Comparison of ENCODE assay signal across 13 mouse cellular contexts in the genomic region with DNA sequence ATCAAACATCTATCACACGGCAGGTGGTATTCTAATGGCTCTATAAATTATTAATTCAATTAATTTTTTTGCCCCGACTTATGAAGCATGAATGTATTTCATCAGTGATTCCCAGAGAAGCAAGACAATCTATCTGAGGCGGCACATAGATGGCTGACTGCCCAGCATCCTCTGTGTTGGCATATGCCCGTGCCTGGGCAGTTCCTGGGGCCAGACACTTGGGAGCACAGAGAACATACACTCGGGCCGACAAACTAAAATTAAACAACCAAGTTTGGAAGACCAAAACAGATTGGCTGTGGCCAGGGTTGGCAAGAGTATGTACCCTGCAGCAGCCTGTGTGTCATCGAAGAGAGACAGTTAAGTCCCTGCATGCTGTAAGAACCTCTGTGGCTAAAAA.
DNase-seq lines count a peak whose midpoint lies in the region; ATAC-seq and TF ChIP-seq lines count a peak whose summit lies in the region.
"Had no signal": no experiment of that assay in that cellular context is flagged by ENCODE, and none has a peak within 500 bp of the region (broad histone marks: within the 10 kb centered on the region; RNA-seq: fewer than 3 reads in every experiment).

No protein-coding gene starts in this region.

- no peak overlapping the region for H3K9ac ChIP-seq in midbrain, postnatal 0 days (replicated peaks; ENCODE audit: low read length, poor library complexity, severe bottlenecking)
- no peak overlapping the region for H3K9ac ChIP-seq in midbrain, embryonic 15.5 days
- H3K9ac ChIP-seq: kidney, embryonic 15.5 days; liver, embryonic 13.5 days had no signal

- H3K36me3 ChIP-seq in midbrain, postnatal 0 days (ENCODE audit: insufficient read depth, low read length): no peaks in the 10 kb centered on the region
- H3K36me3 ChIP-seq in midbrain, embryonic 15.5 days (replicated peaks): no peaks in the 10 kb centered on the region
- H3K36me3 ChIP-seq in thymus, adult 2 months (ENCODE audit: control insufficient read depth, insufficient read depth, low read length): no peaks in the 10 kb centered on the region
- H3K36me3 ChIP-seq: kidney, embryonic 15.5 days; liver, embryonic 13.5 days had no signal

- H3K9me3 ChIP-seq in midbrain, postnatal 0 days (ENCODE audit: low read length): no peaks in the 10 kb centered on the region
- no peaks in the 10 kb centered on the region for H3K9me3 ChIP-seq in midbrain, embryonic 15.5 days
- H3K9me3 ChIP-seq: kidney, embryonic 15.5 days; liver, embryonic 13.5 days had no signal

- H3K27me3 ChIP-seq in midbrain, postnatal 0 days (ENCODE audit: insufficient read depth, low read length): no peaks in the 10 kb centered on the region
- H3K27me3 ChIP-seq in midbrain, embryonic 15.5 days (replicated peaks): no peaks in the 10 kb centered on the region
- H3K27me3 ChIP-seq in thymus, adult 2 months (ENCODE audit: control insufficient read depth, insufficient read depth, low read length): no peaks in the 10 kb centered on the region
- H3K27me3 ChIP-seq: kidney, embryonic 15.5 days; liver, embryonic 13.5 days had no signal

- intact Hi-C loops in gastrocnemius, postnatal 14 days (cut with DNase I; ENCODE audit: low total_unique reads): no loop called here

- peak; percentile 47 for DNase-seq in gastrocnemius, adult 18-20 months (ENCODE audit: low spot score)
- no peak for DNase-seq in gastrocnemius, postnatal 14 days
- DNase-seq in midbrain, postnatal 0 days (ENCODE audit: low spot score): peak; percentile 69
- peak; percentile 18 for DNase-seq in gastrocnemius, postnatal 10 days
- DNase-seq in kidney, postnatal 4 days: no peak
- no peak for DNase-seq in thymus, adult 2 months
- no peak for DNase-seq in kidney, adult 11 months
- DNase-seq: B cell, adult 2 months; liver, embryonic 13.5 days; midbrain, embryonic 14.5 days; right cerebral cortex, adult 18-20 months had no signal

- no peak overlapping the region for H3K27ac ChIP-seq in midbrain, postnatal 0 days (ENCODE audit: low read depth, low read length)
- no peak overlapping the region for H3K27ac ChIP-seq in midbrain, embryonic 15.5 days
- no peak overlapping the region for H3K27ac ChIP-seq in thymus, adult 2 months (ENCODE audit: control insufficient read depth, insufficient read depth, low read length)
- H3K27ac ChIP-seq: kidney, embryonic 15.5 days; liver, embryonic 13.5 days had no signal

- no peak for TF ChIP-seq POLR2A in thymus, adult 2 months (IDR thresholded peaks at IDR 0.05; ENCODE audit: control insufficient read depth, extremely low read depth, insufficient read depth, low read length, poor library complexity)

- WGBS in midbrain, postnatal 0 days: 71% methylated on average over 7 of the region's 7 CpGs
- 77% methylated on average over 7 of the region's 7 CpGs for WGBS in midbrain, embryonic 15.5 days
- 97% methylated on average over 7 of the region's 7 CpGs for WGBS in thymus, adult 2 months

- ATAC-seq in midbrain, postnatal 0 days (ENCODE audit: low FRiP score): no peak
- ATAC-seq in midbrain, embryonic 15.5 days (replicated peaks): no peak

- no peak overlapping the region for H3K4me3 ChIP-seq in midbrain, postnatal 0 days (ENCODE audit: low read depth, low read length)
- H3K4me3 ChIP-seq in midbrain, embryonic 15.5 days: no peak overlapping the region
- H3K4me3 ChIP-seq in thymus, adult 2 months (ENCODE audit: control insufficient read depth, insufficient read depth, low read length): no peak overlapping the region
- H3K4me3 ChIP-seq: kidney, embryonic 15.5 days; liver, embryonic 13.5 days had no signal

- no peak for TF ChIP-seq CTCF in midbrain, postnatal 0 days (IDR thresholded peaks at IDR 0.05)
- no peak for TF ChIP-seq CTCF in thymus, adult 2 months (IDR thresholded peaks at IDR 0.05; ENCODE audit: borderline replicate concordance, control insufficient read depth, extremely low read depth, insufficient read depth, low read length, poor library complexity)

- H3K4me1 ChIP-seq in midbrain, postnatal 0 days (ENCODE audit: insufficient read depth, low read length): no peaks in the 10 kb centered on the region
- H3K4me1 ChIP-seq in midbrain, embryonic 15.5 days: no peaks in the 10 kb centered on the region
- H3K4me1 ChIP-seq in thymus, adult 2 months (replicated peaks; ENCODE audit: control insufficient read depth, insufficient read depth, low read length): no peaks in the 10 kb centered on the region; the same call in 1 of the 2 replicates
- H3K4me1 ChIP-seq: kidney, embryonic 15.5 days; liver, embryonic 13.5 days had no signal

- H3K4me2 ChIP-seq in midbrain, postnatal 0 days (ENCODE audit: low read depth, low read length, poor library complexity, severe bottlenecking): no peak overlapping the region
- H3K4me2 ChIP-seq in midbrain, embryonic 15.5 days: no peak overlapping the region
- H3K4me2 ChIP-seq: kidney, embryonic 15.5 days; liver, embryonic 13.5 days had no signal

Comparison
In these comparisons a context has a peak if more than half of its experiments do, and no peak if none do; other contexts are left out.
1. DNase-seq: peak in gastrocnemius, adult 18-20 months (single experiment), midbrain, postnatal 0 days (single experiment) and gastrocnemius, postnatal 10 days (single experiment); none in gastrocnemius, postnatal 14 days (single experiment), kidney, postnatal 4 days (0 of 2), thymus, adult 2 months (single experiment) and kidney, adult 11 months (single experiment).